Mouse (Mus musculus) liver, postnatal 0 days (tissue): ENCODE measurements around the gene Fcrl6. TPM values are rescaled to one million over a fixed set of nuclear protein-coding genes. Genes with fewer than 3 reads are reported as not detected.
A peak's percentile ranks its signal among the peaks of the same experiment; 100 is the strongest.

Experiments
- ATAC-seq: fragments of 200-750 bp; cut with Nextera tagmentation; 2 replicates; pipeline ENCODE4 v1.8.0; 2017; ENCODE audit warnings: mild to moderate bottlenecking, moderate library complexity
- DNase-seq: peaks from one replicate; pipeline ENCODE4 v3.0.0-alpha.2; 2016
- H3K27ac ChIP-seq: fragments of 300-500 bp; sonication (generic); 2 replicates; pipeline ENCODE4 v1.5.1; 2014; ENCODE audit warnings: antibody characterized with exemption, moderate library complexity, mild to moderate bottlenecking, low read depth
- H3K27me3 ChIP-seq: fragments of 300-500 bp; sonication (generic); 2 replicates; pipeline ENCODE4 v1.6.1; 2014; ENCODE audit warnings: low read length, control low read depth, mixed read lengths; ENCODE audit not compliant: insufficient read depth
- H3K36me3 ChIP-seq: fragments of 300-500 bp; sonication (generic); replicated peaks from 2 replicates; pipeline ENCODE4 v1.6.1; 2014; ENCODE audit warnings: mild to moderate bottlenecking, control low read depth, low read length, moderate library complexity, mixed read lengths; ENCODE audit not compliant: insufficient read depth
- H3K4me1 ChIP-seq: fragments of 300-500 bp; sonication (generic); 2 replicates; pipeline ENCODE4 v1.6.1; 2014; ENCODE audit warnings: antibody characterized with exemption, mild to moderate bottlenecking, control low read depth; ENCODE audit not compliant: insufficient read depth
- H3K4me2 ChIP-seq: fragments of 300-500 bp; sonication (generic); 2 replicates; pipeline ENCODE4 v1.6.1; 2014; ENCODE audit warnings: low read depth, mild to moderate bottlenecking, low read length, moderate library complexity, mixed read lengths
- H3K4me3 ChIP-seq: fragments of 300-500 bp; sonication (generic); 2 replicates; pipeline ENCODE4 v1.5.1; 2014; ENCODE audit warnings: low read depth, low read length
- H3K9ac ChIP-seq: fragments of 300-500 bp; sonication (generic); replicated peaks from 2 replicates; pipeline ENCODE4 v1.6.1; 2014; ENCODE audit warnings: mild to moderate bottlenecking, moderate library complexity
- H3K9me3 ChIP-seq: fragments of 300-500 bp; sonication (generic); 2 replicates; pipeline ENCODE4 v1.6.1; 2016; ENCODE audit warnings: mild to moderate bottlenecking, control low read depth, low read length, mixed read lengths
- CTCF ChIP-seq: sonication (generic); IDR thresholded peaks from 2 replicates; pipeline ENCODE4 v1.5.1; 2016; ENCODE audit warnings: antibody characterized with exemption, low read depth
- EP300 ChIP-seq: IDR thresholded peaks from 2 replicates; pipeline ENCODE4 v1.6.1; 2016; ENCODE audit warnings: antibody characterized with exemption, low read depth, mild to moderate bottlenecking
- WGBS: fragments of 180-500 bp; shearing (Covaris S2); extraction: QIAGEN DNeasy Blood & Tissue Kit; methylation state at CpG from one replicate; pipeline ENCODE4 v1.1.7; 2014; ENCODE audit not compliant: insufficient replicate concordance; 5-methylcytosine and 5-hydroxymethylcytosine counted together
- polyA plus RNA-seq: library from polyadenylated mRNA; unstranded; fragments of >200 nt; fragmentation: Nextera tagmentation; extraction: Ambion mirVana; gene quantifications from 2 replicates; pipeline ENCODE4 v1.2.1, GENCODE M21; 2015

Fcrl6 gene
- polyA plus RNA-seq, 1 experiment from 2014 or later: 0.12 TPM

DNA sequence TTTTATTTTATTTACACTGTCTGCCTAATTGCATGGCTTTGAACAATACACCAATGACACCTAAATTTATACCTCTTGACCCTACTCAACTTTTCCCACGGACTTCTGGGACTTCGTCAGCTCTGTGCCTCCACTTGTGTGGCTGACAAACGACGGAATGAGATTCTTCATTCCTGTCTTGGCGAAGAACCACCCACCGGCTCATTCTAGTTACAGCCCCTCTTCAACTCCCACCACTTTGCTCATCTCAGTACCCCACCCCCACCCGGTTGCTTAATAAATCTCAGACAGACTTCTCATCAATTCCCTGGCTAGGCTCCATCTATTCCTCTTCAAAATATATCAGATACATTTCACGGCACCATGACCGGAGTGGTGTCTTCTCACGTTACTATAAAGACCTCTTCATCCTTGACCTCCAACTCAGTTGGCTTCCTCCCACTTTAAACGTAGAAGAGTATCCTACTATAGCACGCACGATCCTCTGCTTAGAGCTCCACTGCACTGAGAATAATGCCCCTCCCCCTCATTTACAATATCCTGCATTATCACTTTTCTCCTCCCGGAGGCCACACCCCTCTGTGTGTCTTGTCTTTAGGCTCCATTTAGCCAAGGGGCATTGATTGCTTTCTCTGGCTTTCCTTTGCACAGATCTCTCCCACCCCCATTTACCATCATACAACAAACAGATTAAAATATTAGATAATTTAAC, 15.2 kb upstream of the Fcrl6 start:
- Histone ChIP-seq H3K27me3 (peaks cover 7% of the 10 kb centered on the region; the same call in 1 of the 2 replicates), H3K4me3 (no peak overlapping the region), H3K27ac (no peak overlapping the region), H3K36me3 (no peaks in the 10 kb centered on the region), H3K4me1 (no peaks in the 10 kb centered on the region), H3K9me3 (no peaks in the 10 kb centered on the region), H3K4me2 (no peak overlapping the region), H3K9ac (no peak overlapping the region)
- no peak for TF ChIP-seq CTCF
- no peak for TF ChIP-seq EP300
- ATAC-seq (no peak), DNase-seq (no peak)
- WGBS: 47% methylated on average over 14 of the region's 14 CpGs

GRCm38 (mm10) chr1:172616537-172617300, 14.4 kb upstream of the Fcrl6 start:
- H3K27ac ChIP-seq: no peak overlapping the region
- H3K4me1 ChIP-seq: no peaks in the 10 kb centered on the region
- H3K9me3 ChIP-seq: no peaks in the 10 kb centered on the region
- WGBS: 15% methylated on average over 22 of the region's 22 CpGs
- TF ChIP-seq EP300 (no peak), CTCF (no peak)
- H3K36me3 ChIP-seq: no peaks in the 10 kb centered on the region
- ATAC-seq: no peak
- H3K27me3 ChIP-seq: peaks cover 7% of the 10 kb centered on the region; the same call in 1 of the 2 replicates
- H3K9ac ChIP-seq: no peak overlapping the region
- no peak overlapping the region for H3K4me3 ChIP-seq
- H3K4me2 ChIP-seq: no peak overlapping the region
- DNase-seq: no peak

DNA sequence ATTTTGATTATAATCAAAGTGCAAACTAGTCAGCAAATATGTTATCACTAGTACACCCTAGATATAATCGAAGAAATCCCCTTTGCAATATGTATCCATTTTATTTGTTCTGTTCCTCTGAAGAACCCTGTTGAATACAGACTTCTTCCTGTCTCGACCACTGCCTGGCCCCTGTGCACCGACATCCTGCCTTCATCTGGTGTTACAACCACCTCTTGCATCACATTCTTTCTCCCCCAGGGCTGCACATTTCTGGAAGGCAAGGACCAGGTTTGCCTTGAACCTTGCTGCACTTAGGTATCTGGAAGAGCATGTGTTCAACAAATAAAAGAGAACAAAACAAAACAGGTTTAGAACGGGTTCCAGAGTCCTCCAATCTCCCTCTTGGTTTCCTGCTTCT, 13.1 kb upstream of the Fcrl6 start:
- no peak for TF ChIP-seq EP300
- TF ChIP-seq CTCF: no peak
- 31% methylated on average over 4 of the region's 4 CpGs for WGBS
- H3K4me3 ChIP-seq: no peak overlapping the region
- no peaks in the 10 kb centered on the region for H3K9me3 ChIP-seq
- peaks cover 7% of the 10 kb centered on the region; the same call in 1 of the 2 replicates for H3K27me3 ChIP-seq
- H3K4me1 ChIP-seq: no peaks in the 10 kb centered on the region
- no peaks in the 10 kb centered on the region for H3K36me3 ChIP-seq
- no peak overlapping the region for H3K9ac ChIP-seq
- H3K27ac ChIP-seq: no peak overlapping the region
- no peak overlapping the region for H3K4me2 ChIP-seq
- no peak for DNase-seq
- no peak for ATAC-seq

GRCm38 (mm10) chr1:172614654-172615053, 12.3 kb upstream of the Fcrl6 start:
- DNase-seq: no peak
- no peak for TF ChIP-seq CTCF
- TF ChIP-seq EP300: no peak

GRCm38 (mm10) chr1:172612745-172613144, 10.4 kb upstream of the Fcrl6 start:
- WGBS: 35% methylated on average over 1 of the region's 1 CpGs
- ATAC-seq (no peak), DNase-seq (no peak)
- Histone ChIP-seq H3K27ac (no peak overlapping the region), H3K4me1 (no peaks in the 10 kb centered on the region), H3K36me3 (no peaks in the 10 kb centered on the region), H3K4me2 (no peak overlapping the region), H3K4me3 (no peak overlapping the region), H3K9ac (no peak overlapping the region), H3K9me3 (no peaks in the 10 kb centered on the region), H3K27me3 (peaks cover 7% of the 10 kb centered on the region; the same call in 1 of the 2 replicates)
- peak; percentile 61 for TF ChIP-seq CTCF
- no peak for TF ChIP-seq EP300

More at GRCm38 (mm10) chr1:172614654-172615053, 12.3 kb upstream of the Fcrl6 start:
- no peak overlapping the region for H3K9ac ChIP-seq
- 83% methylated on average over 10 of the region's 10 CpGs for WGBS
- no peaks in the 10 kb centered on the region for H3K36me3 ChIP-seq
- peaks cover 7% of the 10 kb centered on the region; the same call in 1 of the 2 replicates for H3K27me3 ChIP-seq
- no peak overlapping the region for H3K4me2 ChIP-seq
- no peak for ATAC-seq
- no peak overlapping the region for H3K4me3 ChIP-seq
- no peak overlapping the region for H3K27ac ChIP-seq
- no peaks in the 10 kb centered on the region for H3K9me3 ChIP-seq
- no peaks in the 10 kb centered on the region for H3K4me1 ChIP-seq

GRCm38 (mm10) chr1:172611304-172611703, 9.0 kb upstream of the Fcrl6 start:
- Histone ChIP-seq H3K36me3 (no peaks in the 10 kb centered on the region), H3K4me1 (no peaks in the 10 kb centered on the region), H3K9ac (no peak overlapping the region), H3K9me3 (no peaks in the 10 kb centered on the region), H3K4me3 (no peak overlapping the region), H3K27me3 (0 out of 2 replicates have a peak, but pooled peaks cover 4% of the 10 kb centered on the region), H3K27ac (no peak overlapping the region), H3K4me2 (no peak overlapping the region)
- WGBS: 74% methylated on average over 10 of the region's 10 CpGs
- DNase-seq (no peak), ATAC-seq (no peak)
- no peak for TF ChIP-seq CTCF
- TF ChIP-seq EP300: no peak
